Mouse (Mus musculus): Measurements from ENCODE around the gene Fgd3. TPM values are rescaled to one million over a fixed set of nuclear protein-coding genes. Genes with fewer than 3 reads are reported as not detected.

Fgd3 gene
- polyA plus RNA-seq, 1 experiment from 2014 or later = 1.9 TPM

- no peak overlapping the region for H3K27ac ChIP-seq (replicated peaks)
- H3K4me2 ChIP-seq = no peak overlapping the region
- no peaks in the 10 kb centered on the region for H3K9me3 ChIP-seq
- no peak overlapping the region for H3K4me3 ChIP-seq
- H3K27me3 ChIP-seq = peaks cover 14% of the 10 kb centered on the region
- H3K36me3 ChIP-seq = no peaks in the 10 kb centered on the region
- 89% methylated on average over 13 of the region's 13 CpGs for WGBS
- H3K9ac ChIP-seq = no peak overlapping the region
- ATAC-seq (ENCODE audit: low FRiP score, low read depth) = no peak
- H3K4me1 ChIP-seq (replicated peaks) = peaks cover 8% of the 10 kb centered on the region
Observed at GRCm38 (mm10) chr13:49252746-49253145, 67.4 kb downstream of the Fgd3 start.

- H3K4me1 ChIP-seq (replicated peaks) = peaks cover 13% of the 10 kb centered on the region
- H3K4me3 ChIP-seq = no peak overlapping the region
- H3K36me3 ChIP-seq = no peaks in the 10 kb centered on the region
- no peak overlapping the region for H3K4me2 ChIP-seq
- H3K27ac ChIP-seq (replicated peaks) = no peak overlapping the region
- H3K9me3 ChIP-seq = no peaks in the 10 kb centered on the region
- no peak for ATAC-seq (ENCODE audit: low FRiP score, low read depth)
- no peak overlapping the region for H3K9ac ChIP-seq
- H3K27me3 ChIP-seq = peaks cover 20% of the 10 kb centered on the region
- 79% methylated on average over 2 of the region's 2 CpGs for WGBS
Observed at GRCm38 (mm10) chr13:49252113-49252512, 68.0 kb downstream of the Fgd3 start.

GRCm38 (mm10) chr13:49250716-49251517 is 69.2 kb downstream of the Fgd3 start:
- no peak overlapping the region for H3K27ac ChIP-seq (replicated peaks)
- no peak overlapping the region for H3K9ac ChIP-seq
- ATAC-seq (ENCODE audit: low FRiP score, low read depth) = no peak
- no peaks in the 10 kb centered on the region for H3K36me3 ChIP-seq
- H3K9me3 ChIP-seq = no peaks in the 10 kb centered on the region
- H3K4me1 ChIP-seq (replicated peaks) = peaks cover 13% of the 10 kb centered on the region
- 47% methylated on average over 4 of the region's 4 CpGs for WGBS
- H3K27me3 ChIP-seq = peaks cover 30% of the 10 kb centered on the region
- H3K4me2 ChIP-seq = no peak overlapping the region
- H3K4me3 ChIP-seq = no peak overlapping the region

- Histone ChIP-seq H3K27ac (replicated peaks) (no peak overlapping the region), H3K9ac (no peak overlapping the region), H3K4me3 (no peak overlapping the region), H3K4me2 (no peak overlapping the region), H3K9me3 (no peaks in the 10 kb centered on the region), H3K4me1 (replicated peaks) (peaks cover 13% of the 10 kb centered on the region), H3K36me3 (no peaks in the 10 kb centered on the region), H3K27me3 (peaks cover 30% of the 10 kb centered on the region)
- 85% methylated on average over 2 of the region's 2 CpGs for WGBS
- no peak for ATAC-seq (ENCODE audit: low FRiP score, low read depth)
Observed at GRCm38 (mm10) chr13:49249634-49250033, 70.5 kb downstream of the Fgd3 start.

- Histone ChIP-seq H3K27ac (replicated peaks) (no peak overlapping the region), H3K4me1 (replicated peaks) (peaks cover 13% of the 10 kb centered on the region), H3K9ac (no peak overlapping the region), H3K4me2 (no peak overlapping the region), H3K27me3 (peaks cover 30% of the 10 kb centered on the region), H3K4me3 (no peak overlapping the region), H3K9me3 (no peaks in the 10 kb centered on the region), H3K36me3 (no peaks in the 10 kb centered on the region)
- WGBS = 58% methylated on average over 3 of the region's 3 CpGs
- no peak for ATAC-seq (ENCODE audit: low FRiP score, low read depth)
Observed at GRCm38 (mm10) chr13:49248923-49249322, 71.2 kb downstream of the Fgd3 start.

GRCm38 (mm10) chr13:49248467-49248862 is 71.6 kb downstream of the Fgd3 start, which contains the start of gene Susd3:
Gene Susd3, minus strand, starts transcription at chr13:49248706.
- Histone ChIP-seq H3K36me3 (no peaks in the 10 kb centered on the region), H3K9me3 (no peaks in the 10 kb centered on the region), H3K9ac (no peak within 1 kb of the TSS), H3K27me3 (peaks cover 30% of the 10 kb centered on the region), H3K4me3 (peak within 1 kb of the TSS; percentile 37), H3K4me2 (peak within 1 kb of the TSS; percentile 70), H3K4me1 (replicated peaks) (peaks cover 13% of the 10 kb centered on the region), H3K27ac (replicated peaks) (no peak within 1 kb of the TSS)
- WGBS = 18% methylated on average over 8 of the region's 8 CpGs
- no peak for ATAC-seq (ENCODE audit: low FRiP score, low read depth)

- peaks cover 30% of the 10 kb centered on the region for H3K27me3 ChIP-seq
- no peaks in the 10 kb centered on the region for H3K36me3 ChIP-seq
- H3K4me3 ChIP-seq = peak overlapping the region; percentile 37
- H3K27ac ChIP-seq (replicated peaks) = no peak overlapping the region
- H3K4me1 ChIP-seq (replicated peaks) = peaks cover 13% of the 10 kb centered on the region
- 2% methylated on average over 57 of the region's 58 CpGs for WGBS
- peak overlapping the region; percentile 70 for H3K4me2 ChIP-seq
- no peak overlapping the region for H3K9ac ChIP-seq
- peak; percentile 54 for ATAC-seq (ENCODE audit: low FRiP score, low read depth)
- H3K9me3 ChIP-seq = no peaks in the 10 kb centered on the region
Observed at GRCm38 (mm10) chr13:49247740-49248466, 72.2 kb downstream of the Fgd3 start.

GRCm38 (mm10) chr13:49247232-49247739 is 72.8 kb downstream of the Fgd3 start:
- no peaks in the 10 kb centered on the region for H3K9me3 ChIP-seq
- ATAC-seq (ENCODE audit: low FRiP score, low read depth) = no peak
- H3K36me3 ChIP-seq = no peaks in the 10 kb centered on the region
- H3K4me1 ChIP-seq (replicated peaks) = peaks cover 13% of the 10 kb centered on the region
- H3K9ac ChIP-seq = no peak overlapping the region
- peak overlapping the region; percentile 37 for H3K4me3 ChIP-seq
- peaks cover 30% of the 10 kb centered on the region for H3K27me3 ChIP-seq
- H3K27ac ChIP-seq (replicated peaks) = no peak overlapping the region
- WGBS = 40% methylated on average over 12 of the region's 12 CpGs
- peak overlapping the region; percentile 70 for H3K4me2 ChIP-seq

- Histone ChIP-seq H3K27ac (replicated peaks) (no peak overlapping the region), H3K9me3 (no peaks in the 10 kb centered on the region), H3K9ac (no peak overlapping the region), H3K36me3 (no peaks in the 10 kb centered on the region), H3K4me2 (no peak overlapping the region), H3K4me1 (replicated peaks) (peaks cover 13% of the 10 kb centered on the region), H3K27me3 (peaks cover 30% of the 10 kb centered on the region), H3K4me3 (no peak overlapping the region)
- ATAC-seq (ENCODE audit: low FRiP score, low read depth) = no peak
- 68% methylated on average over 2 of the region's 2 CpGs for WGBS
Observed at GRCm38 (mm10) chr13:49246626-49247025, 73.5 kb downstream of the Fgd3 start.

- Histone ChIP-seq H3K36me3 (no peaks in the 10 kb centered on the region), H3K4me1 (replicated peaks) (peaks cover 13% of the 10 kb centered on the region), H3K27ac (replicated peaks) (no peak overlapping the region), H3K9me3 (no peaks in the 10 kb centered on the region), H3K4me3 (no peak overlapping the region), H3K4me2 (no peak overlapping the region), H3K9ac (no peak overlapping the region), H3K27me3 (peaks cover 30% of the 10 kb centered on the region)
- ATAC-seq (ENCODE audit: low FRiP score, low read depth) = no peak
- WGBS = 72% methylated on average over 3 of the region's 3 CpGs
Observed at GRCm38 (mm10) chr13:49246011-49246410, 74.1 kb downstream of the Fgd3 start.

GRCm38 (mm10) chr13:49245251-49245650 is 74.9 kb downstream of the Fgd3 start:
- no peak overlapping the region for H3K27ac ChIP-seq (replicated peaks)
- no peak overlapping the region for H3K9ac ChIP-seq
- H3K27me3 ChIP-seq = peaks cover 30% of the 10 kb centered on the region
- WGBS = 62% methylated on average over 4 of the region's 4 CpGs
- H3K4me3 ChIP-seq = no peak overlapping the region
- ATAC-seq (ENCODE audit: low FRiP score, low read depth) = no peak
- H3K4me1 ChIP-seq (replicated peaks) = peaks cover 13% of the 10 kb centered on the region
- no peaks in the 10 kb centered on the region for H3K9me3 ChIP-seq
- no peak overlapping the region for H3K4me2 ChIP-seq
- no peaks in the 10 kb centered on the region for H3K36me3 ChIP-seq

- 96% methylated on average over 2 of the region's 2 CpGs for WGBS
- Histone ChIP-seq H3K9ac (no peak overlapping the region), H3K27me3 (peaks cover 24% of the 10 kb centered on the region), H3K4me3 (no peak overlapping the region), H3K4me1 (replicated peaks) (peaks cover 12% of the 10 kb centered on the region), H3K27ac (replicated peaks) (no peak overlapping the region), H3K4me2 (no peak overlapping the region), H3K9me3 (no peaks in the 10 kb centered on the region), H3K36me3 (no peaks in the 10 kb centered on the region)
- no peak for ATAC-seq (ENCODE audit: low FRiP score, low read depth)
Observed at GRCm38 (mm10) chr13:49243492-49243891, 76.6 kb downstream of the Fgd3 start.
